Mouse (Mus musculus) monocyte, adult 2 months (primary cell): ENCODE results near the gene Ubap2.

Source experiments
- DNase-seq, 2 experiments: peaks; one replicate each; pipeline ENCODE4 v3.0.0; 2022; ENCODE audit warnings: low spot score in 2 of 2, low read depth in 1 of 2

Ubap2 gene

DNA sequence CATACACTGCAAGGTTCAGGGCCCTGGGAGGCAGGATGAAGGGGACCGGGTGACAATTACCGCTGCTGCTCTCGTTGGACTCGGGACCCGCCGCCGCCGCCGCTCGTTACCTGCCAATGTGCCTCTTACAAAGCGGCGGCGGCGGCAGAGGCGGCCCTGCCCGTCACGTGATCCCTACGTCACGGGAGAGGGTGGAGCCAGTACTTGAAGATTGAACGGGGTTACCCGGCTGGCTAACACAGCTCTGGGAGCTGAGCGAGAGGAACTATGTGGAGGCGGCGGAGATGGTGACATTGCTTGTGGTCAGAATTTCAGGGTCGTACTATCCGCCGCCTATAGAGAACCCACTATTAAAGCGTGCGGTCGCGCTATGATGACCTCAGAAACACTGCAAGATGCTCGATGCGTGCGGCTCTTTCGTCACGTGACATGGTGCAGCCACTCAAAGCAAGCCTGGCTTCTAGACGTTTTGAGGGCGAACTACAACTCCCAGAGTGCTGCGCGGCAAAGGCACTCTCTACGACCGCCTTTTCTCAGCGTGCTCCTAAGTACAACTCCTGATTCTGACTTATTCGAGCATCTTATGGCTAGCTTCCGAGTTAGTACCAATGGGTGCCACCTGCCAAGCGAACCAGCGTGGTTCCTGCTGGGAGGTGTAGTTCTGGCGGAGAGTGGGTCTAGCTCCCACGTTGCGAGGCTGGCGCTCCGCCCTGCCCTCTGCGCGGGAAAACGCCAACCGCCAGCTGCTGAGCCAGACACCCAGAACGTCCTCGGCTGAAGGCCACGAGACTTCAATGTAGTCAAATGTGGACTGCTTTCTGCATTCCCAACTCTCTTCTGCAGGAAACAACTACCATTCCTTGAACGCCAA, at the start of gene Ubap2:
TSS of gene Ubap2 (minus strand) at position 165 of the 871 bp plus-strand sequence.
- DNase-seq: peak; percentile 90 to 94

GRCm38 (mm10) chr4:41320971-41321370, 46.0 kb upstream of the Ubap2 start:
- DNase-seq: no peak

GRCm38 (mm10) chr4:41318267-41318666, 43.3 kb upstream of the Ubap2 start:
- no peak for DNase-seq

GRCm38 (mm10) chr4:41315173-41315572, 40.2 kb upstream of the Ubap2 start:
- no peak for DNase-seq

- peak; percentile 93 to 94 for DNase-seq
These were observed 39.5 kb upstream of the Ubap2 start, which contains the start of gene Dcaf12 for GRCm38 (mm10) chr4:41314141-41315129. Dcaf12 (minus strand) TSS chr4:41314889.

GRCm38 (mm10) chr4:41313722-41314121, 38.8 kb upstream of the Ubap2 start:
- DNase-seq: no peak

DNA sequence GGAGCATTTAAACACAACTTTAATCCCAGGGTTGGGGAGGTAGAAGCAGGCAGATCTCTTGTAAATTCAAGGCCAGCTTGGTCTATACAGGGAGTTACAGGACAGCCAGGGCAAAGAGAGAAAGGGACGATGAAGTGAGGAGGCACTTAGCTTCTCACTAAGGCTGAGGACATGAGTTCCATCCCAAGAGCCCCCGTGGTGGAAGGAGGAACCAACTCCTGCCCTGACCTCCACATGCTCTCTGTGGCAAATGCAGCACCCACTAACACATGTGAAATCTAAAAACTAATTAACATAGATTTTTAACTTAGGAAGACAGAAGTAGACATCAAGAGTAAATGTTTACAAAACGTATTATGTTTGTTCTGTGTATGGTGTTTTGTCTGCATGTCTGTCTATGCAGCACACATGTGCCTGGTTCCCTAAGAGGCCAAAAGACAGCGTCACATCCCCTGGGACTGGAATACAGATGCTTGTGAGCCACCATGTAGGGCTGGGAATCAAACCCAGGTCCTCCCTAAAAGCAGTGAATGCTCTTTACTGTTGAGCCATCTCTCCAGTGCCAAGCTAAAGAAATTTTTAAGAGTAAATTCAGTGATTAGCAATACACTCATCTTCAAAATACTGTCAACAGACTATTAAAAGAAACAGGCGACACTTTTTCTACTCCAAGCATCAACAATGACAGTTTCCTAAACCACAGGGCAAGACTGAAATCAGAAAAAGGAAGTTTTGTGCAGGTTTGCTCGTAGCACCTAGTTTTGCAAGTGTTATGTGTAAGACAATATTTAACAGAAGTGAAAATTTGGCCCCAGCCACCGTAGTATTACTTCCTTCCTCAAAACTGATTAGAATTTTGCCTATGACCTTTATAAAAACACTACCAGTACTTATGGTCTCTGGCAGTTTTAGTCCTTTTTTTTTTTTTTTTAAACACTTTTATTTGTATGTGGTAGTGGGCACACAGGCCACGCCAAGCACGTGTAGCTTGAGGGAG, 35.9 kb upstream of the Ubap2 start:
- peak; percentile 38 to 40 for DNase-seq

- DNase-seq: no peak
These were observed 32.5 kb upstream of the Ubap2 start for GRCm38 (mm10) chr4:41307406-41307805.

- no peak for DNase-seq
These were observed 29.4 kb upstream of the Ubap2 start for GRCm38 (mm10) chr4:41304302-41304701.

- no peak for DNase-seq
These were observed 28.7 kb upstream of the Ubap2 start for GRCm38 (mm10) chr4:41303671-41304070.

- no peak for DNase-seq
These were observed 24.0 kb upstream of the Ubap2 start for GRCm38 (mm10) chr4:41298976-41299375.

DNA sequence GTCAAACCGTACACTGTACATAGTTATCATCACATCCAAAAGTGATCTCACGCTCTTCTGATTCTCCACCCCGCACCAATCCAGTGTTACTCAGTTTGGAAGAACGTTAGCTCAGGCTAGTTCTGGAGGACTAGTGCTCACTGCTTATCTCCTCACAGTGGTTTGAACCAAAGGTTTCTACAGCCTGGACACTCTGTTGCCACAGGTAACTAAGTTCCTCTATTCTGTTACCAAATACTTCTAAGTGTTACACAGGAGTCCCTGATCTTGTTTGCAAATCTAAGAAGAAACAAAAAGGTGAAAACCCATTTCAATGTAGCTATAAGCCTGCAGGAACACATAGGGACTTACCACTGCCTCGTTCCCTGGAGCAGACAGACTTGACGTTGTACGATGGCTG, 21.0 kb upstream of the Ubap2 start:
- no peak for DNase-seq

GRCm38 (mm10) chr4:41295507-41295906, 20.6 kb upstream of the Ubap2 start:
- no peak for DNase-seq

GRCm38 (mm10) chr4:41293907-41294306, 19.0 kb upstream of the Ubap2 start:
- DNase-seq: no peak

DNA sequence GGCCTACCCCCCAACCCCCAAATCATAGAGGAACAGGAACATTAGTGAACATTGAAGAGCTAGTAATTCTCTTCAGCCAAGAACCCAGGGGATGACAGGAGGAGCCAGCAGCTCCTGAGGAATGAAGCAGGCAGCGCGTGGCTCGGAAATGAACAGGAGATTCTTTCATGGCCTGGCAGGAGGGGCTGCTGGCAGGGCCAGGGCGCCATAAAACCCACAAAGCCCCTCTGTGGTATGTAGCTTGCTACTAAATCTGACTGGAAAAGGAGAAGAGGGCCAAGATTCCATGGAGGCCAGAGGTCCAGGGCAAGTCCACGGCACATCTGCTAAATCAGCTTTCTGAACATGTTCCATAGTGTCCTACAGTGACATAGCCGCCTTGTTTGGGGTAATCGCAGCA, 14.9 kb upstream of the Ubap2 start:
- DNase-seq: no peak

DNA sequence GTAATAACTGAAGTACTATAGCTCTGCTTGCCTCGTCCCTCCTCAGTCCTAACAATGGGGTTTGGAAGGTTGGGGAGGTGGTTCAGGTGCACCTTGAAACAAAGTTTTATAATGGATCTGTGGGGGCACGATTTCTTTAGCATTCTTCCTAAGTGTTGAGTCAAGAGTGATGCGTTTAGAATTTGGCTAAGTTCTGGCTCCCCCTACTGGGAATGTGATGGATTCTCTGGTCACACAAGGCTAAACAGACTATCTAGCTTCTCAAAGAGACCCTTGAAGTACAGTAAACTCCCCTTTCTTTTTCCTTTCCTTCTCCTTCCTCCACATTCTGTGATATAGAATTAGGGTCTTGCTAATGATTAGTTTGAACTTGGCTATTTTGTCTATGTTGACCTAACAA, 11.5 kb upstream of the Ubap2 start:
- no peak for DNase-seq

DNA sequence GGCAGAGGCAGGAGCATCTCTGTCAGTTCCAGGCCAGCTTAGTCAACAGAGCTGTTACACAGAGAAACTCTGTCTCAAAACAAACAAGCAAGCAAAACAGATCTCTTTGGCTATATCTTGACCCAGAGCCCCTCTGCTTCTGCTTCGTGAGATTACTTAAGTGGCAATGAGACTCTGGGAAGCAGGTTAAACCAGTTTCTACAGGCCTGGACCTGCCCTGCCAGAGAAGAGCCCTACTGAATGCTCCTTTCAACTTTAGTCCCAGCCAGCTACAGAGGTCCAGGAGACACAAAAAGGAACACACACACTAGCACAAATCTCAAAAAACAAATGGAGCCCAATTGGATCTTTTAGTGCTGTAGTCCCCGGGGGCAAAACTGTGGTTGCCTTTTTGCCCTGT, 9.1 kb upstream of the Ubap2 start:
- no peak for DNase-seq

- no peak for DNase-seq
These were observed 983 bp upstream of the Ubap2 start for GRCm38 (mm10) chr4:41275927-41276326.

GRCm38 (mm10) chr4:41274377-41274979, 466 bp downstream of the Ubap2 start:
- DNase-seq: no peak

GRCm38 (mm10) chr4:41268133-41268532, 6.8 kb downstream of the Ubap2 start:
- no peak for DNase-seq
